Mouse (Mus musculus): Measurements from ENCODE around the gene Elovl6. TPM values are rescaled to one million over a fixed set of nuclear protein-coding genes. Genes with fewer than 3 reads are reported as not detected.

The Elovl6 gene
- total and polyA plus RNA-seq, 2 experiments from 2014 or later = 39.1 to 46.9 TPM

DNA sequence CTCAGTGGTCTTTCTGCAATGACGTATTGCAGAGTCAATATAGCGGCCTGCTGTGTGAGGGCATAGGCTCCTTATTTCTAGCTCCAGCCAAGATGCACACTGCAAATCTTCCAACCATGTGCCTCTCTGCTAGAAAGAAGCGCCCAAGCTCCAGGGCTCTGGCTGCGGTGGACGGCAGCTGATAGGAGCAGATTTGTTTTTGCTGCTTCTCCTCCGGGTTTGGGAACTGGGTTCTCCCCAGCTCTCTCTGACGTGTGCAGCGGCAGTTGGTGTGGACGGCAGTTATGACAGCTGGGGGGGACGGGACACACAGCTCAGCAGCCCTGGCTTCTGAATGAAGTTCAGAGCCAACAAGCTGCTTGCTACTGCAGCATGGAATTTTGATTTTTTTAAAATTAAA is 150.2 kb downstream of the Elovl6 start:
- ATAC-seq (peak; percentile 93), DNase-seq (peak; percentile 83)
- TF ChIP-seq CTCF (IDR thresholded peaks at IDR 0.05; ENCODE audit: low read depth) = no peak
- H3K4me1 ChIP-seq (ENCODE audit: insufficient read depth) = 0 out of 2 replicates have a peak, but pooled peaks cover 4% of the 10 kb centered on the region
- no peaks in the 10 kb centered on the region for H3K36me3 ChIP-seq (ENCODE audit: insufficient read depth)
- no peak overlapping the region for H3K4me3 ChIP-seq (ENCODE audit: low read depth, low read length)
- WGBS = 64% methylated on average over 10 of the region's 10 CpGs
- H3K27ac ChIP-seq (ENCODE audit: low read depth, low read length) = no peak overlapping the region
- H3K4me2 ChIP-seq (ENCODE audit: low read depth) = no peak overlapping the region
- H3K9ac ChIP-seq = no peak overlapping the region
- no peaks in the 10 kb centered on the region for H3K9me3 ChIP-seq (ENCODE audit: low read length)
- H3K27me3 ChIP-seq (ENCODE audit: insufficient read depth, low read length) = no peaks in the 10 kb centered on the region

DNA sequence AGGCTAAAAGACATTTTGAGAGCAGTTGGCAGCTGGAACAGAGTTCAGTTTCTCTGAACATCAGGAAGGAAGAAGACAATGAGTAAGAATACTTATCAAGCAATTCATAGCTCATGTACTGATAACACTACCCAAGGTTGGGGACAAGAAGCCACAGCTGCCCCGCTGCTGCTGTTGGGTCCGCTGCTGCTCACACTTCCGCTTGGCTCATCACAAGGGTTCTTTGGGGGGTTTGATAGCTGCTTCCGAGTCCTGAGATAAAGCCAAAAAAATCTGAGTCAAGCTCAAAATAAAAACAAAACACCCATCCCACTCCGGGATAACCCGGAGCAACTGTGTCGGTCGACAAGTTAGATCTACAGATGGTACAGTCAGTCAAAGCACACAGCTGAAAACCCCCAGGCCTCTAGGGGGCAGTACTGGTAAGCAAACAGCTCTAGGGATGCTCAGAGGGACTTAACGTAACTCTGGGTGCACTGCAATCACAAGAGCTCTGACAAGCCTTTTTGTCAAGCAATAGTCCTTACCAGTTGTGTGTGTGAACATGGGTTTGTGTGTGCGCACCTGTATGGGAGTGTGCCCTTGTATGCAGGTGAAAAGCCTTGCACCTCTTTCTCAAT is 151.0 kb downstream of the Elovl6 start:
- Histone ChIP-seq H3K4me2 (ENCODE audit: low read depth) (no peak overlapping the region), H3K4me1 (ENCODE audit: insufficient read depth) (0 out of 2 replicates have a peak, but pooled peaks cover 4% of the 10 kb centered on the region), H3K27ac (ENCODE audit: low read depth, low read length) (no peak overlapping the region), H3K27me3 (ENCODE audit: insufficient read depth, low read length) (no peaks in the 10 kb centered on the region), H3K9me3 (ENCODE audit: low read length) (no peaks in the 10 kb centered on the region), H3K9ac (no peak overlapping the region), H3K4me3 (ENCODE audit: low read depth, low read length) (no peak overlapping the region), H3K36me3 (ENCODE audit: insufficient read depth) (no peaks in the 10 kb centered on the region)
- DNase-seq (no peak), ATAC-seq (no peak)
- peak; percentile 41 for TF ChIP-seq CTCF (IDR thresholded peaks at IDR 0.05; ENCODE audit: low read depth)
- WGBS = 85% methylated on average over 10 of the region's 10 CpGs

DNA sequence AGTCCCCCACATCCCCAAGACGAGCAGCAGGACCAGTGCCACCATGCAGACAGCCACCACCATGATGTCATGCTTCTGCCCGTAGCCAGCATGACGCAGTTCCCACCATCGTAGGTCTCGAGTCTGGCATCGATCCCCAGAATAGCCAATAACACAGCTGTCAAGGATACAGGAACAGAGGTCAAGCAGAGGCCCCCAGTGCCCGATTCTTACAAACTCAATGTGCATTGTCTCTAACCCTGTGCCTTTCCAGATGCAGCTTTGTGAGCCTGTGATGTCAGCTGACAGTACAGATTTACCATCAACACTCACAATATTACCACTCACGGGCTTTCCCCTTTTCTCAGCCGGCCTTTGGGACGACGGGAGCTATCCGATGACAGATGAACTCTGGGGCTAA is 154.0 kb downstream of the Elovl6 start:
- ATAC-seq (no peak), DNase-seq (no peak)

DNA sequence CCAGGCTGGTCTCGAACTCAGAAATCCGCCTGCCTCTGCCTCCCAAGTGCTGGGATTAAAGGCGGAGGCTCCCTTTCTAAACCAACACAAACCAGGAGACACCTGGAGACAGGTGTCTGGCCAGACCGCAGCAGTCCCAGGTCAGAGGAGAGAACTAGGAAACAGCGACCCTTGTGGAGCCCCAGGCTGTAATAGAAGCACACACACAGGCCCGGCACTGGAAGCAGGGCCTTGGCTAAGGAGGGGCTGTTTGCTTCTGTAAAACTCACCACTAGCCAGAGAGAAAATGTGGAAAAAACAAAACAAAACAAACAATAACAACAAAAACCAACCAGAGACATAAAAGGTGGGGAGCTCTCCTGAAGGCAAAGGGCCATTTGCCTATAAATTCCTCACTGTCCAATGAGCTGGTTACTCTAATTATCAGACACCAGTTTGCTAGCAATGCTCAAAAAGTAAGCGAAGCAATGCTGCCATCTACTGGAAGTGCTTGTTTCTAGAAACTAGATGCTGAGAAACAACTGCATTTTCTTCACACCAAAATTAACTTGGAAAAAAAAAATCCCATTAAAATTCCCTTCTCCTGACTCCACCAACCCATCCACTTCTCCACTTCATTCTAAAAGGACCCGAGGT is 154.7 kb downstream of the Elovl6 start:
- DNase-seq (peak; percentile 91), ATAC-seq (no peak)
- no peak overlapping the region for H3K4me3 ChIP-seq (ENCODE audit: low read depth, low read length)
- H3K27me3 ChIP-seq (ENCODE audit: insufficient read depth, low read length) = no peaks in the 10 kb centered on the region
- H3K9ac ChIP-seq = no peak overlapping the region
- no peaks in the 10 kb centered on the region for H3K36me3 ChIP-seq (ENCODE audit: insufficient read depth)
- H3K4me1 ChIP-seq (ENCODE audit: insufficient read depth) = 0 out of 2 replicates have a peak, but pooled peaks cover 4% of the 10 kb centered on the region
- 60% methylated on average over 8 of the region's 8 CpGs for WGBS
- H3K4me2 ChIP-seq (ENCODE audit: low read depth) = no peak overlapping the region
- no peak overlapping the region for H3K27ac ChIP-seq (ENCODE audit: low read depth, low read length)
- H3K9me3 ChIP-seq (ENCODE audit: low read length) = no peaks in the 10 kb centered on the region
- peak; percentile 84 for TF ChIP-seq CTCF (IDR thresholded peaks at IDR 0.05; ENCODE audit: low read depth)

More for the DNA sequence above, 154.0 kb downstream of the Elovl6 start:
- H3K27ac ChIP-seq (ENCODE audit: low read depth, low read length) = no peak overlapping the region
- H3K9ac ChIP-seq = no peak overlapping the region
- no peak overlapping the region for H3K4me2 ChIP-seq (ENCODE audit: low read depth)
- H3K9me3 ChIP-seq (ENCODE audit: low read length) = no peaks in the 10 kb centered on the region
- 0 out of 2 replicates have a peak, but pooled peaks cover 4% of the 10 kb centered on the region for H3K4me1 ChIP-seq (ENCODE audit: insufficient read depth)
- no peaks in the 10 kb centered on the region for H3K27me3 ChIP-seq (ENCODE audit: insufficient read depth, low read length)
- H3K4me3 ChIP-seq (ENCODE audit: low read depth, low read length) = no peak overlapping the region
- TF ChIP-seq CTCF (IDR thresholded peaks at IDR 0.05; ENCODE audit: low read depth) = no peak
- no peaks in the 10 kb centered on the region for H3K36me3 ChIP-seq (ENCODE audit: insufficient read depth)
- WGBS = 88% methylated on average over 12 of the region's 12 CpGs

DNA sequence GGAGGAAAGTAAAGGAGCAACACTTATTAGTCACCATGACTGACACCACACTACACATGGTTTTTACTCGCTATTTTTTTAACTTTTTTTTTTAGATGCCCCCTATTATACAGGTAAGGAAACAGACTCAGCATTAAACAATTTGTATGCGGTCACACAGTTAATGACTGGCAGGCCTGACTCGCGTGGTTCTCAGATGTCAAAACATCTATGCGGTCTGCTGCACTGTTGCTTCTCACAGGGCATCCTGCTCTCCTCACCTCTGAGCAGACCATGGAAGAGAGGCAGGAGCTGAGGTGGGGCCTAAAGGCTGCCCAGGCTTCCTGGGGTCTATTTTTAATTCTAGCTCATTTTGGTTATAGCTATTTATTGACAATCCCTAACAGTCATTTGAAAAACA is 155.3 kb downstream of the Elovl6 start:
- no peak overlapping the region for H3K27ac ChIP-seq (ENCODE audit: low read depth, low read length)
- H3K4me1 ChIP-seq (ENCODE audit: insufficient read depth) = no peaks in the 10 kb centered on the region
- 73% methylated on average over 5 of the region's 5 CpGs for WGBS
- H3K9me3 ChIP-seq (ENCODE audit: low read length) = no peaks in the 10 kb centered on the region
- no peak for TF ChIP-seq CTCF (IDR thresholded peaks at IDR 0.05; ENCODE audit: low read depth)
- DNase-seq (no peak), ATAC-seq (no peak)
- H3K36me3 ChIP-seq (ENCODE audit: insufficient read depth) = no peaks in the 10 kb centered on the region
- H3K9ac ChIP-seq = no peak overlapping the region
- H3K4me3 ChIP-seq (ENCODE audit: low read depth, low read length) = no peak overlapping the region
- no peaks in the 10 kb centered on the region for H3K27me3 ChIP-seq (ENCODE audit: insufficient read depth, low read length)
- no peak overlapping the region for H3K4me2 ChIP-seq (ENCODE audit: low read depth)

Small RNAs within 50 kb of the gene (microRNA-seq; reads per million reads assigned to microRNA genes)
- gene Gm24515 = 0 reads per million in 2 experiments

Other genes starting within 250 kb of the Elovl6 start
- gene Enpep, start 199.6 kb upstream of the Elovl6 start, total RNA-seq (2014; rRNA removed) = 2.9 and 5.7 TPM in 2 replicates
- 1.5 and 2.1 TPM in 2 replicates for gene Enpep, start 199.6 kb upstream of the Elovl6 start, polyA plus RNA-seq (2015; fragmentation: Nextera tagmentation; extraction: Ambion mirVana)
- gene Egf, start 223.0 kb downstream of the Elovl6 start, total RNA-seq (2014; rRNA removed) = 2.5 and 7.8 TPM in 2 replicates
- gene Egf, start 223.0 kb downstream of the Elovl6 start, polyA plus RNA-seq (2015; fragmentation: Nextera tagmentation; extraction: Ambion mirVana) = 0.44 and 1.1 TPM in 2 replicates